Mouse (Mus musculus) heart, embryonic 15.5 days (tissue): Measurements from ENCODE around the gene Herpud1. TPM values are rescaled to one million over a fixed set of nuclear protein-coding genes. Genes with fewer than 3 reads are reported as not detected.

Source experiments
- ATAC-seq: fragments of 200-750 bp; cut with Nextera tagmentation; replicated peaks from 2 replicates; pipeline ENCODE4 v1.8.0; 2017; ENCODE audit warnings: low read depth, moderate TSS enrichment; ENCODE audit not compliant: insufficient number of reproducible peaks, insufficient read depth, low FRiP score
- H3K27ac ChIP-seq: fragments of 300-500 bp; sonication (generic); 2 replicates; pipeline ENCODE4 v1.5.1; 2015; ENCODE audit warnings: mild to moderate bottlenecking, inconsistent platforms
- H3K27me3 ChIP-seq: fragments of 300-500 bp; sonication (generic); 2 replicates; pipeline ENCODE4 v1.6.1; 2015; ENCODE audit warnings: inconsistent platforms
- H3K36me3 ChIP-seq: fragments of 300-500 bp; sonication (generic); 2 replicates; pipeline ENCODE4 v1.6.1; 2015; ENCODE audit warnings: mild to moderate bottlenecking, inconsistent platforms
- H3K4me1 ChIP-seq: fragments of 300-500 bp; sonication (generic); replicated peaks from 2 replicates; pipeline ENCODE4 v1.6.1; 2015; ENCODE audit warnings: inconsistent platforms
- H3K4me2 ChIP-seq: fragments of 300-500 bp; sonication (generic); 2 replicates; pipeline ENCODE4 v1.6.1; 2015; ENCODE audit warnings: inconsistent platforms, mild to moderate bottlenecking, moderate library complexity
- H3K4me3 ChIP-seq: fragments of 300-500 bp; sonication (generic); 2 replicates; pipeline ENCODE4 v1.5.1; 2015; ENCODE audit warnings: mild to moderate bottlenecking, inconsistent platforms
- H3K9ac ChIP-seq: fragments of 300-500 bp; sonication (generic); 2 replicates; pipeline ENCODE4 v1.6.1; 2015; ENCODE audit warnings: mild to moderate bottlenecking, inconsistent platforms
- H3K9me3 ChIP-seq: fragments of 300-500 bp; sonication (generic); replicated peaks from 2 replicates; pipeline ENCODE4 v1.6.1; 2016; ENCODE audit warnings: inconsistent platforms
- WGBS: fragments of 180-500 bp; shearing (Covaris S2); methylation state at CpG from one replicate; pipeline ENCODE4 v1.1.7; 2015; ENCODE audit warnings: mixed read lengths; 5-methylcytosine and 5-hydroxymethylcytosine counted together
- polyA plus RNA-seq: library from polyadenylated mRNA; unstranded; fragments of >200 nt; fragmentation: Nextera tagmentation; extraction: Ambion mirVana; gene quantifications from 2 replicates; pipeline ENCODE4 v1.2.1, GENCODE M21; 2015

Gene Herpud1
- polyA plus RNA-seq, 1 experiment from 2014 or later: 91.4 TPM

GRCm38 (mm10) chr8:94412518-94412917, 26.3 kb downstream of the Herpud1 start:
- H3K9ac ChIP-seq: no peak overlapping the region
- 75% methylated on average over 6 of the region's 6 CpGs for WGBS

GRCm38 (mm10) chr8:94413509-94413908, 27.3 kb downstream of the Herpud1 start:
- 80% methylated on average over 6 of the region's 6 CpGs for WGBS
- no peaks in the 10 kb centered on the region for H3K9me3 ChIP-seq

More at GRCm38 (mm10) chr8:94412518-94412917, 26.3 kb downstream of the Herpud1 start:
- no peaks in the 10 kb centered on the region for H3K36me3 ChIP-seq
- no peak overlapping the region for H3K4me2 ChIP-seq
- H3K27ac ChIP-seq: no peak overlapping the region
- H3K9me3 ChIP-seq: no peaks in the 10 kb centered on the region
- no peak for ATAC-seq
- H3K27me3 ChIP-seq: no peaks in the 10 kb centered on the region
- peaks cover 7% of the 10 kb centered on the region for H3K4me1 ChIP-seq
- no peak overlapping the region for H3K4me3 ChIP-seq

GRCm38 (mm10) chr8:94415218-94415617, 29.0 kb downstream of the Herpud1 start:
- 58% methylated on average over 2 of the region's 2 CpGs for WGBS
- Histone ChIP-seq H3K9me3 (no peaks in the 10 kb centered on the region), H3K9ac (no peak overlapping the region), H3K4me1 (no peaks in the 10 kb centered on the region), H3K4me2 (no peak overlapping the region), H3K27me3 (no peaks in the 10 kb centered on the region), H3K4me3 (no peak overlapping the region), H3K27ac (no peak overlapping the region), H3K36me3 (no peaks in the 10 kb centered on the region)
- ATAC-seq: no peak

More at GRCm38 (mm10) chr8:94413509-94413908, 27.3 kb downstream of the Herpud1 start:
- no peak overlapping the region for H3K4me2 ChIP-seq
- no peaks in the 10 kb centered on the region for H3K27me3 ChIP-seq
- no peak overlapping the region for H3K4me3 ChIP-seq
- H3K27ac ChIP-seq: no peak overlapping the region
- no peak overlapping the region for H3K9ac ChIP-seq
- H3K4me1 ChIP-seq: peaks cover 5% of the 10 kb centered on the region
- no peaks in the 10 kb centered on the region for H3K36me3 ChIP-seq
- ATAC-seq: no peak

GRCm38 (mm10) chr8:94418017-94418416, 31.8 kb downstream of the Herpud1 start:
- no peak for ATAC-seq
- no peaks in the 10 kb centered on the region for H3K9me3 ChIP-seq
- WGBS: 68% methylated on average over 9 of the region's 9 CpGs
- no peaks in the 10 kb centered on the region for H3K36me3 ChIP-seq
- H3K4me3 ChIP-seq: no peak overlapping the region
- H3K4me2 ChIP-seq: no peak overlapping the region
- no peaks in the 10 kb centered on the region for H3K4me1 ChIP-seq
- H3K27ac ChIP-seq: no peak overlapping the region
- H3K27me3 ChIP-seq: no peaks in the 10 kb centered on the region
- no peak overlapping the region for H3K9ac ChIP-seq

GRCm38 (mm10) chr8:94422270-94422669, 36.0 kb downstream of the Herpud1 start:
- Histone ChIP-seq H3K9ac (no peak overlapping the region), H3K4me3 (no peak overlapping the region), H3K36me3 (no peaks in the 10 kb centered on the region), H3K27me3 (0 out of 2 replicates have a peak, but pooled peaks cover 3% of the 10 kb centered on the region), H3K4me1 (no peaks in the 10 kb centered on the region), H3K9me3 (no peaks in the 10 kb centered on the region), H3K4me2 (no peak overlapping the region), H3K27ac (no peak overlapping the region)
- ATAC-seq: no peak
- WGBS: 78% methylated on average over 4 of the region's 4 CpGs

GRCm38 (mm10) chr8:94427953-94428352, 41.7 kb downstream of the Herpud1 start:
- Histone ChIP-seq H3K4me3 (no peak overlapping the region), H3K27ac (no peak overlapping the region), H3K9me3 (no peaks in the 10 kb centered on the region), H3K27me3 (0 out of 2 replicates have a peak, but pooled peaks cover 8% of the 10 kb centered on the region), H3K4me1 (no peaks in the 10 kb centered on the region), H3K9ac (no peak overlapping the region), H3K36me3 (no peaks in the 10 kb centered on the region), H3K4me2 (no peak overlapping the region)
- ATAC-seq: no peak
- 42% methylated on average over 10 of the region's 10 CpGs for WGBS

- H3K36me3 ChIP-seq: no peaks in the 10 kb centered on the region
- H3K27ac ChIP-seq: no peak overlapping the region
- no peaks in the 10 kb centered on the region for H3K9me3 ChIP-seq
- no peak for ATAC-seq
- H3K4me3 ChIP-seq: no peak overlapping the region
- 52% methylated on average over 4 of the region's 4 CpGs for WGBS
- H3K9ac ChIP-seq: no peak overlapping the region
- H3K4me1 ChIP-seq: no peaks in the 10 kb centered on the region
- no peak overlapping the region for H3K4me2 ChIP-seq
- H3K27me3 ChIP-seq: peaks cover 9% of the 10 kb centered on the region; the same call in 1 of the 2 replicates
These were observed 42.2 kb downstream of the Herpud1 start for GRCm38 (mm10) chr8:94428420-94428819.

- WGBS: 72% methylated on average over 7 of the region's 7 CpGs
- Histone ChIP-seq H3K9me3 (no peaks in the 10 kb centered on the region), H3K4me1 (peaks cover 6% of the 10 kb centered on the region), H3K27me3 (peaks cover 17% of the 10 kb centered on the region; the same call in 1 of the 2 replicates), H3K4me3 (no peak overlapping the region), H3K9ac (no peak overlapping the region), H3K36me3 (no peaks in the 10 kb centered on the region), H3K4me2 (no peak overlapping the region), H3K27ac (no peak overlapping the region)
- ATAC-seq: no peak
These were observed 43.1 kb downstream of the Herpud1 start for GRCm38 (mm10) chr8:94429376-94429775.

GRCm38 (mm10) chr8:94432212-94432611, 46.0 kb downstream of the Herpud1 start:
- WGBS: 68% methylated on average over 3 of the region's 3 CpGs
- no peak for ATAC-seq
- Histone ChIP-seq H3K4me3 (no peak overlapping the region), H3K36me3 (no peaks in the 10 kb centered on the region), H3K9me3 (no peaks in the 10 kb centered on the region), H3K4me2 (no peak overlapping the region), H3K27ac (no peak overlapping the region), H3K27me3 (peaks cover 22% of the 10 kb centered on the region), H3K9ac (no peak overlapping the region), H3K4me1 (peaks cover 8% of the 10 kb centered on the region)

GRCm38 (mm10) chr8:94433981-94434466, 47.8 kb downstream of the Herpud1 start, which contains the start of gene Nlrc5:
Nlrc5 (plus strand) TSS chr8:94434356.
- Histone ChIP-seq H3K27ac (no peak within 1 kb of the TSS), H3K27me3 (peaks cover 20% of the 10 kb centered on the region), H3K4me2 (peak within 1 kb of the TSS; percentile 91), H3K36me3 (no peaks in the 10 kb centered on the region), H3K4me3 (peak within 1 kb of the TSS; percentile 53), H3K9me3 (no peaks in the 10 kb centered on the region), H3K9ac (peak within 1 kb of the TSS; percentile 55), H3K4me1 (peaks cover 8% of the 10 kb centered on the region)
- peak; percentile 22; the same call in 1 of the 2 replicates for ATAC-seq
- WGBS: 1% methylated on average over 29 of the region's 29 CpGs

- no peak overlapping the region for H3K9ac ChIP-seq
- H3K9me3 ChIP-seq: no peaks in the 10 kb centered on the region
- H3K27me3 ChIP-seq: peaks cover 20% of the 10 kb centered on the region
- peaks cover 8% of the 10 kb centered on the region for H3K4me1 ChIP-seq
- ATAC-seq: no peak
- H3K4me3 ChIP-seq: no peak overlapping the region
- 70% methylated on average over 3 of the region's 3 CpGs for WGBS
- H3K36me3 ChIP-seq: no peaks in the 10 kb centered on the region
- no peak overlapping the region for H3K27ac ChIP-seq
- H3K4me2 ChIP-seq: peak overlapping the region; percentile 91
These were observed 48.7 kb downstream of the Herpud1 start for GRCm38 (mm10) chr8:94434958-94435357.

GRCm38 (mm10) chr8:94435397-94436111, 49.3 kb downstream of the Herpud1 start:
- Histone ChIP-seq H3K4me3 (no peak overlapping the region), H3K27me3 (peaks cover 20% of the 10 kb centered on the region), H3K4me2 (no peak overlapping the region), H3K27ac (no peak overlapping the region), H3K9ac (no peak overlapping the region), H3K9me3 (no peaks in the 10 kb centered on the region), H3K36me3 (no peaks in the 10 kb centered on the region), H3K4me1 (peaks cover 8% of the 10 kb centered on the region)
- ATAC-seq: no peak
- WGBS: 88% methylated on average over 15 of the region's 15 CpGs
